Mouse (Mus musculus) spleen, postnatal 14 days (tissue): ENCODE measurements around the gene Myo9b.
"Not testable (repeated sequence)": the region's sequence is repeated elsewhere in the genome, so short reads cannot be mapped to it uniquely, and the experiment has no call there.

Experiments used
- DNase-seq, 2 experiments: peaks; one replicate each; pipeline ENCODE4 v3.0.0; 2021 to 2022; ENCODE audit warnings: low spot score in 2 of 2

Gene Myo9b

DNA sequence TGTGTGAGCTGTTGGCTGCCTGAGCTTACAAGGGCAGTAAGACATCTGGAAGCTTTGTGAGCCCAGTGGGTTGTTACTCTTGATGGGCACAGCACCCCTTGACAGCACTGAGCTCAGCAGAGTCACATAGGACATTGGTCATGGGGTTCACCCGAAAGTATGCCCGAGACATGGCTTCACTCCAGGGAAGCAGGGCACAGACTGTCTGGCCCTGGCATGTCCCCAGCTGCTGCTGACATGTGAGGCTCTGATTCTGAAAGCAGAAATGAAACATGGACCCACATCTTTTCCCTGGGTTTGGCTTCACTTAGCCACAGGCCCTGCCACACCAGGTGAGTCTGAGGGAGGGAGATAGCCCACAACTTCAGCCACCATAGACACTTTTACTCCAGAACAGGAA, 24.3 kb downstream of the Myo9b start:
- no peak for DNase-seq

DNA sequence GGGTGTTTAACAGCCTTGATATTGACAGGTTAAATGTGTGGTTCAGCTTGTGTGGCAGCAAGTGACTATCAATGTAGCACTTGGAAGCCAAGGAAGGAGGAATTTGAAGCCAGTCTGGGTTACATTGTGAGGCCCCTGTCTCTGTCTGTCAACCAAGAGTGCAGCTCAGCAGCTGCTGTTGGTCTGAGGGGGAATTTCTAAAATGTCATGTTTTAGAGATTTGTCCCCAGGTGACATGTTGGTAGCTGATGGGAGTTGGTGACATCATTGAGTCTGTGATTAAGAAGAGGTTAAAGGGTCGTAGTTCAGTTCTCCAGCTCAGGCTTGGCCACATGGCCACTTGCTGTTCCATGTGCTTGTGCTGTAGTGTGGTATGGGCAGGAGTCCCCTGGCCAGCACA, 24.9 kb downstream of the Myo9b start:
- no peak for DNase-seq

DNA sequence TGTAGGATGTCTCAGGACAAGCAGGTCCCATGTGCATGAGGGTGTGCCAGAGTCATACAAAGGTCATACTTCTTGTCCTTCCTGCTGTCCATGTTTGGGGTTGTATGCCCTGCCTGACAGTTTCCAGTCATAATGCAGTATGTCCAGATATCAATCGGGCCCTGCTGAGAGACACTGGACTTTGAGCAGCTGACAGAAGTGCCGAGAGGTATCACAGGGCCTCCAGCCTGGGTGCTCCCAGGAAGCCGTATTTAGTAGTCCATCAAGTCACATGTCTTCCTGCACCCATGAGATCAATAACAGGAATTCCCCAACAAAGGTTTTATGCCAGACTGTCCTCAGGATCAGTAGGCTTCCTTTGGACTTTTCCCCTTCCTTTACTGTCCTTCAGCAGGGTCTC, 27.2 kb downstream of the Myo9b start:
- no peak for DNase-seq

DNA sequence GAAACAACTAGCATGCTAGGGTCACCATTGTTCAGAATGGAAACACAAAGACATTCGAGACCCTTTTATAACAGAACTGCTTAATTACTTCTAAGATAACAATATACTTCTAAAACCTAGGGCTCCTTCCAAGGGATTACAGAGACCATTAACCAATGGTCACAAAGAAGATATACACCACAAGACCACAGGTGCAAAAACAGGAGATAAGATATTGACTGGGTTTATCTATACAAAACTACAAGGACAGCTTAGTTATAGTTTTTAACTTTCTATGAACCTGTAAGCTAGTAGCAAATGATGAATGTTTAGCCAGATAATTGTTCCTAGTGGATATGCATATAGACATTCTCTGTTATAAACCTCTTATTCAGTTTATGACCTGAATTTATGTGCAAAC, 30.3 kb downstream of the Myo9b start:
- DNase-seq = no peak

DNA sequence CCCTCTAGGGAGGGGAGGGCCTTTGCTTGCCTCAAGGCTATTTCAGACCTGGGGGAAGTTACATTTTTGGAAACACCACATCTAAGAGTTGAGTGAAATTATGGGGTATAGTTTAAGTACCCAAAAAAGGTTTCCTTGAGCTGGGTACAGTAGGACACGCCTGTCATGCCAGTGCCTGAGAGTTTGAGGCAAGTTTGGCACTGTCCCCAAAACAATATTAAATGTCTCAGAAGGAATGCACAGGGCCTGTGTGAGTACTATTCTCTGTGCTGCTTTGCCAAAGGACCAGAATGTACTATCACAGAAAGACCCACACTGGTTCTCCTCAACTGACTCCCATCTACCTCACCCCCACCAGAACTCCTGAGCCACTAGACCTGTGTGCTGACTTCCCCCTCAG, 31.1 kb downstream of the Myo9b start:
- no peak for DNase-seq

DNA sequence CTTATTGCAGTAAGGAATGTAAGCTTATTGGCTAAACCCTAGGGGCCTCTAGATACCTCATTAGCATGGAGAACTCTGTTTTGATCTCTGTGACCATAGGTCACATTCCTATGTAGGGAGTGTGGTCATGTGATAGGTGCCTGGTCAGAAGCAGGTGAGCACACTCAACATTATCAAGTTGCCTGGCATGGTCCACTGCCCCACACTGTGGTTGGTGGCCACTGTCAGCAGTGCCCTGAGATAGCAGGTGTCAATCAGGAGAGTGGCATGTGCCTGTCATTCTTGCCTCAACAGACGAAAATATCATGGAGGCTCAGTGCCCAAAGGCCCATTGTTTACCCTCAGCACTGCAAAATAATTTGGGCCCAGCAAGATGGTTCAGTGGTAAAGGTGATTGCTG, 33.5 kb downstream of the Myo9b start:
- no peak for DNase-seq

DNA sequence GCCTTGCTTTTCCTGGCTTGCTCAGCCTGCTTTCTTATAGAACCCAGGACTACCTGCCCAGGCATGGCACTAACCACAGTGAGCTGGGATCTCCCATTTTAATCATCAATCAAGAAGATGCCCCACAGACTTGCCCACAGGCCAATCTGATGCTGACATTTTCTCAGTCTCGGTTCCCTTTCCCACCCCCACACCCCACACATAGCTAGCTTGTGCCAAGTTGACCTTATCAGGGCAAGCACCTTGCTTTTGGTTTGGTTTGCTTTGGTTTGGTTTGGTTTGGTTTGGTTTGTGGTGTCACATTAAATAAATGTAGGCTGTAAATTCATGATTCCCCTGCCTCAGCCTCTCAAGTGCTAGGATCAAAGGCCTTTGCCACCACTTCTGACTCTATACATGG, 34.9 kb downstream of the Myo9b start:
- DNase-seq = no peak

DNA sequence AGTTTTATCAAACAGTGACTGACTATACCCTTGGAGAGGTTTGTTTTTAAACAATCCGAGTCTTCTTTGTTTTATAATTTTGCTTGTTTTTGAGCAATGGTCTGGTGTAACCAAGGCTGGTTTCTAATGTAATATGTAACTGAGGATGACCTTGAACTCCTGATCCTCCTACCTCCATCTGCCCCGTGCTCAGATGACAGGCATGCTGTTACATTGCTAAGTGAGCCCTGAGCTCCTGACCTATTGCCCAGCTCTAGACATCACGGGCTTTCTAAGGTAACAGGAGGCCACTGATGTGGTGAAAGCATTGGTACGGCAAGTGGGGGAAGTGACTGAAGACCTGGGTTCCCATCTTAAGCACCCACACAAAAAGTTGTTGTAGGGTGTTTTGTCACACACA, 35.4 kb downstream of the Myo9b start:
- DNase-seq = no peak

DNA sequence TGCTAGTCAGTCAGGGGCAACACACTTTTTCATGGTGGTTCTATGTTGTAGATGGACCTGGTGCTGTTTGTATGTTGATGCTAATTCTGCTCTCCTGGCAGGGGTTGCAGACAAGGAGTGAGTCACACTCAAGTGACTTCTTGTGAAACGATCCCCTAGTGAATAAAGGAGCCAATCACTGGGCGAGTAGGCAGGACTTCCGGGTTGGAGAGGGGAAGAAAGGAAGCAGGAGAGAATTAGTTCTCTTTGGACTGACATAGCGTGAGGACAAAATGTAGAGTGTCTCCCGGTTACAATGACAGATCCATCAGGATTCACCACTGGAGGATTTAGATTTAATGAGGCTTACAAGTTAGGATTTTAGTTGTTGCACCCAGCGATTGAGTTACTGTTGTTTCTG, 37.9 kb downstream of the Myo9b start:
- no peak for DNase-seq

DNA sequence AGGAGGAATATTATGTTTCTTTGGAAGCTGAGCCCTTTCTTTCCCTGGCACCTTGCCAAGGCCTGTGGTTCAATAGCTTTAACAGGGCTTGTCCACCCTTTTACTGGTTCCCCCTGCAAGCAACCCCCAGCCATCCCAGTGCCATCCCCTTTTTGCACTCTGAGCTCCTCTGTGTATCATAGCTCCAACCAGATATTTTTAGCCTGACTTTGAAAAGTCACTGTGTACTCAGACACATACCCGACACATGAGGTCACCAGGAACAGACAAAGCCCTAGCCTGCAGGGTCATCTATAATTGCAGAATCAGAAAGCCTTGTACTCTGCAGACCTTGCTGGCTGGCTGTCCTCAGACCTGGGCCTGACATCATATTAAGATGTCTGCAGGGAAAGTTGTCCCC, 40.2 kb downstream of the Myo9b start:
- DNase-seq = no peak

DNA sequence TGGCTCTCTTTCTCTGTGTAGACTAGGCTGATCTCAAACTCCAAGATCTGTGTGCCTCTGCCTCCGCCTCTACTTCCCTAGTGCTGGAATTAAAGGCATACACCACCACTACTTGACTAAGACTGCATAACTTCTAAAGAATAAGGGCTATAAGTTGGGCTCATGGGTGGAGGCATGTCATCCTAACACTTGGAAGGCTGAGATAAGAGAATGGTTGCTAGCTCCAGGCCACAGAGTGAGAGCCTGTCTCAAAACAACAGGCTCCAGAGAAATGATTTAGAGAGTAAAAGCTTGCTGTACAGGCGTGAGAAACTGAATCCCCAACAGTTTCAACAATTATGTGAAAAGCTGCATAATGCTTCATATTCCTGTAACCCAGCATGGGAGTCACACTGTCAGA, 41.4 kb downstream of the Myo9b start:
- no peak for DNase-seq

DNA sequence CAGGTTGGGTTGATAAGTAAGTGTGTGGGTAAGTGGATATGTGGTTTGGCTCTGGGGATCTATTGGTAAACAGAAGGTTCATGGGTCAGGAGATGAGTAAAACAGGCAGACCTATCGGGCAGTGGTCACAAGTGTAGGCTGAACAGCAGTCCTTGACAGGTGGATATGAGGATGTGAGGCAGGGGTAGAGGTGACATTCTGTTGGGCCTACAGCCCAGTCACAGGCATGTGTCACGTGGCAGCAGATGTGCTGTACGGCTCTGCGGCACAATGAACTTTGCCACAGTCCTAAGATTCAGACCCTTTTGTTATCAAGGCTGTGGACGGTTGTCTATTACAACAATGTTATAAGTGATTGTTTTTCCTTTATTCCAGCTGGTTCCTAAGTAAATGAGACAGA, 43.5 kb downstream of the Myo9b start:
- DNase-seq = no peak

DNA sequence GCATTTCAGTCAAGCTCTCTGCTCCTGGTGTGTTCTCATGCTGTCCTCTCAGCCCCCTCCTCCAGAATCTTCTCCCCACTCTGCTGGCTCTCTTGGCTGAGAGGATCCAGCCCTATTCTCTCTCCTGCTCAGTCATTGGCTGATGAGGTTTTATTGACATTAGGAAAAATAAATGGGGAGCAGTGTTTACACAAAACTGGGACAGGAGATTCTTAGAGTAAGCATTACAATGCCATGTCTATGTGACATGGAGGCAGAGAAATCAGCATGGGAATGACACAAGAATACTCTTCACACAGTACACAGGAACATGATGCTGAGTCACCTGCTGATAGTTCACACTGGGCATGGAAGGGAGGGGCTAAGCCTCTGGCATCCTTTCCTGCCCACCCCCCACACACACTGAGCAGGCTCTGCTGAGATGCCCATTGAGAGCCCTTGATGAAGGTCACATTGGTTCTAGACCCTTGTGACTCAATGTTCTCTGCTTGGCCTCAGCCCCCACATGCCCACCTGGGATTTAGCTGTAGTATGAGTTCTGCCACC, 44.0 kb downstream of the Myo9b start:
- no peak for DNase-seq

DNA sequence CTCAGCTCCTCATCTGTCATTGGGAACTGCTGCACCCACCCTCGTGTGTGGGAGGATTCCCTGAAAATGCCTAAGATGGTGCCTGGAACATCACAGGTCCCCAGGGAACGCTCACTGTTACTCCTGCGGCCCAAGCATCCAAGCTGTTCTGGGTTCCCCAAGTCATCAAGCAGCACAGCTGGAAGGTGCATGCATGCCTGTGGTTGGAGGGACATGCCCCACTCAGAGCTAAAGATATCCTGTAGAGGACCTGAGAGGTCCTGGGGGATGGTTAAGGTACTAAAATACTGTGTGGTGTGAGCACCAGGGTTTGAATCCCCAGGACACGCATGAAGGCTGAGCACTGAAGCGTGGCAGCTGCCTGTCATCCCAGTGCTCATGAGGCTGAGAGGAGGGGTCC, 46.1 kb downstream of the Myo9b start:
- DNase-seq = not testable (repeated sequence)

DNA sequence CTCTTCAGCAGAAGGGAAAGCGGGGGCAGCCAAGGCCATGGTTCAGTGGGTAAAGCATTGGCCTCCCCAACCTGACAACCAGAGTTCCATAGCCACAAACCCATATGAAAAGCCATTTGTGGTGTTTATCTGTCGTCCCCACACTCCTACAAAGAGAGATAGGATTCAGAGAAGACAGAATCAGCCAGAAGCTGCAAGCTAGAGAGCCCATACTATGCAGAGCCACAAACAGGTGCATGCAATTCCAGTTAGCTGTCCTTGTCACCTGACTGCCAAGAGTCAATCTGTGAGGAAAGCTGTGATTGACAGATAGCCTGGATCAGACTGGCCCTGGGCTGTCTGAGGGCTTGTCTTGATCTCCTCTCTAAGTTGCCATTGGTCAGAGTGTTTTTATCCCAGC, 47.2 kb downstream of the Myo9b start:
- not testable (repeated sequence) for DNase-seq

DNA sequence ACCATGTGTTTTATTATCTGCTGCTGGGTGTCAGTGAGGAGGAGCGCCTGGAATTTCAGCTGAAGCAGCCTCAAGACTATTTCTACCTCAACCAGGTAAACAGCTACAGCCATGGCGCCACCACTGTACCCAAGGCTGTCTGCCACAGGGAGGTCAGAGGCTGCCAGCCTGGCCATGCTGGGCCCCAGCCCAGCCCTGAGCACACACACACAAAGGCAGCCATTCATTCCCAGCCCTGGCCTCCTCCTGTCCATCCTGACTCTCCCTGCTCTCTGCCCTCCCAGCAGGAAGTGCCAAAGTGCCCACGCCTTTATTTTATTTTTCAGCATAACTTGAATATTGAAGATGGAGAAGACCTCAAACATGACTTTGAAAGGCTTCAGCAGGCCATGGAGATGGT, 50.4 kb downstream of the Myo9b start:
- no peak for DNase-seq

DNA sequence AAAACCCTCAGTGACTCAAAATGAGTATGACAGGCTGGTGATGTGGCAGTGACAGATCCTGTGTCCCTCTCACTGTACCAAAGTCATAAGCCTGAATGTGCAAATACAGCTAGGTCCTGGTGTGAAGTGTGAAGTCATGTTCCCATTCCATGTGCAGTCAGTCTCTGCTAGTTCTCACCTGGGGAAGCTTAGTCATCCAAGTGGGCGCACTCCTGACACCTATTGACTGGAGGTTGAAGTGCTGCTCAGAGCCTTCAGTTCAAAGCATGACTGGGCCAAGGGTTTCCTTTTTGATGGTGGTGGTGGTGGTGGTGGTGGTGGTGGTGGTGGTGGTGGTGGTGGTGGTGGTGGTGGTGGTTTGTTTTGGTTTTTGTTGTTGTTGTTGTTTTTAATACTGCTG, 52.3 kb downstream of the Myo9b start:
- DNase-seq = peak in 1 of 2 experiments; percentile 8

DNA sequence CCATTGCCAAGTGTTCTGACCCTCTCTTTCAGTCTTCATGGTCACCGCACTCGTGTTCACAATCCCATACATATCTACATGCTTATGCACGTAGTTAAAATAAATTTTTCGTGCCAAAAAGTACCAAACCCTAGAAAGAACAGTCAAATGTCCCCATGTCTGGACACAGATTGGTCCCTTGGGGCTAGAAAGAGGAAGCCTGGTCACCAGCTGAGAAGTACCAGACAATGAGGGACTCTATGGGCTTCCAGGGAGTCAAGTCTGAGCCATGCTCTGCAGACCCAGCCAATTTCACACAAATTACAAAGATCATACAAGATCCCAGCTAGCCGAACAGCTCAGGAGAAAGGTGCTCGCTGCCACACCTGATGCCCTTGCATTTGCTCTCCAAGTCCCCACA, 65.3 kb downstream of the Myo9b start:
- not testable (repeated sequence) for DNase-seq

DNA sequence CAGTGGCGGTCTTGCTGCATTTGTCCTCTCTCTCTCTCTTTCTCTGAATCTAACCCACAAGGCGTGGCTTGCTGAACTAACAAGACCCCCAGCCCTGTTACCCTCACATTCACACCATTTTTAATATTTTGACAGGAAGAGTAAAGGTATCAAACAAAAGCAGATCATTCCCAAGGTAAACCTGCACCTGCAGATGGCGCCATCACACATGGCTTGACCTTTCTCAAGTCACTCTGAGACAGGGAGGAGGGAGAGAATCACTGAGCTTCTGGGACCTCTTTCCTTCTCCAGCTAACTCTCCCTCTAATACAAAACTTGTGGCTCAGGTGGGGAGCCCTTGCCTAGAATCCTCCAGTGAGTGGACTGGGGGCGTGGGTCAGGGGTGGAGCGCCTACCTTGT, 68.1 kb downstream of the Myo9b start:
- DNase-seq = peak in 1 of 2 experiments; percentile 33

DNA sequence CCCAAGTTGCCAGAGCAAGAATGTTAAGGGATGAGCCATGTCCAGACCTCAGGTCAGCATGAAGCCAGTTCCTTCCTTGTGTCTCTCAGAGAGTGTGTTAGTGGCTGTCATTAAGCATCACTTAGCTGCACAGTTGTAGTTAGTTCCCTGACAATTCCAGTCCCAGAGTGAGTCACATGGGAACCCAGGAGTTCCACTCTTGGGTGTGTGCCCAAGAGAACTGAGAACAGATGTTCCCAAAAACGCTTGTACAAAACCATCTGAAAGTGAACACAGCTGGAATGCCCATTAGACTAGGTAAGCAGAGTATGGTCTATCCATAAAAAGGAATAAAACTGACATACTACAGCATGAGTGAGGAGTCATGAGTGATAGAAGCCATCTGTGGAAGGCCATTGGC, 74.1 kb downstream of the Myo9b start:
- no peak for DNase-seq

DNA sequence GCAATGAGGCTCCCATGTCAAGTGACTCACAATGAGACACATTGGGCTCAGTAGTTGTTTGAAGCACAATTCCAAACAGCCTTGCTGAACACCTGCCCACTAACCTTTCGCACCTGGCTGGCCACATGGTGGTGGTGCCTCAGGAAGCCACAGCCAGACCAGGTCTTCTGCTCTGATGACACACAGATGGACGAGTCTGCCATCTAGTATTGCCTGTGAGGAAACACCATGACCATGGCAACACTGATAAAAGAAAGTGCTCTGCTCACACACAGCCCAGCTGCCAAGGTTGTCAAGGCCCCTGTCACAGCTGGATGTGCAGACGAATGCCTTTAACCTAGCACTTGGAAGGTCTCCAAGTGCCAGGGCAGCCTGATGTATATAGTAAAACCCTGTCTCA, 78.6 kb downstream of the Myo9b start:
- no peak for DNase-seq

DNA sequence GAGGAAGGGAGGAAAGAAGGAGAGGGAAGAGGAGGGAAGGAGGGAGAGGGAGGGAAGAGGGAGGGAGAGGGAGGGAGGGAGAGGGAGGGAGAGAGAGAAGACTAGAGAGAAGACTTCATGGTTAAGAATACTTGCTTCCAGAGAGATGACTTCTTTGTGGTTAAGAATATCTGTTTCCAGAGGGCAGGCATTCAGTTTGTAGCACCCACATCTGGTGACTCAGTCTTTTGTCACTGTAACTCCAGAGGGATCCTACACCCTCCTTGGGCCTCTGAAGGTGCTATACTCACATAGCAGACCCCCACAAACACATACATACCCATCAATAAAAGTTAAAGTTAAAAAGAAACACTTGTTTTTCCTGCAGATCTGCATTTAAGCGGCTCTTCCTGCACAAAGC, 79.0 kb downstream of the Myo9b start:
- DNase-seq = no peak

DNA sequence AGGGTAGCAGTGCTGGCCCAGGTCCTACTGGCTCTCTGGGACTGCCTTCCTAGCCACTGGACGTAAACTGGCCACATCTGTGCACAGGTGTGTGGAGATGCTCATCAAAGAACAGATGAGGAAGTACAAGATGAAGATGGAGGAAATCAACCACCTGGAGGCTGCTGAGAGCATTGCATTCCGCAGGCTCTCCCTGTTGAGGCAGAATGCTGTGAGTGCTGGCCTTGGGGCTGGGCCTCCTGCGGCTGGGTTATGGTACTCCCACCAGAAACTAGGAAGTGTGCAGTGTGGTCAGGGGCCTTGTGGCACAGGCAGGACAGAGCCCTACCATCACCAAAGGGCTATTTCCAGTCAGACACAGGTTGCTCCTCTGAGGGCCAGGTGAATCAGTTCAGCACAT, 85.5 kb downstream of the Myo9b start:
- DNase-seq = no peak

DNA sequence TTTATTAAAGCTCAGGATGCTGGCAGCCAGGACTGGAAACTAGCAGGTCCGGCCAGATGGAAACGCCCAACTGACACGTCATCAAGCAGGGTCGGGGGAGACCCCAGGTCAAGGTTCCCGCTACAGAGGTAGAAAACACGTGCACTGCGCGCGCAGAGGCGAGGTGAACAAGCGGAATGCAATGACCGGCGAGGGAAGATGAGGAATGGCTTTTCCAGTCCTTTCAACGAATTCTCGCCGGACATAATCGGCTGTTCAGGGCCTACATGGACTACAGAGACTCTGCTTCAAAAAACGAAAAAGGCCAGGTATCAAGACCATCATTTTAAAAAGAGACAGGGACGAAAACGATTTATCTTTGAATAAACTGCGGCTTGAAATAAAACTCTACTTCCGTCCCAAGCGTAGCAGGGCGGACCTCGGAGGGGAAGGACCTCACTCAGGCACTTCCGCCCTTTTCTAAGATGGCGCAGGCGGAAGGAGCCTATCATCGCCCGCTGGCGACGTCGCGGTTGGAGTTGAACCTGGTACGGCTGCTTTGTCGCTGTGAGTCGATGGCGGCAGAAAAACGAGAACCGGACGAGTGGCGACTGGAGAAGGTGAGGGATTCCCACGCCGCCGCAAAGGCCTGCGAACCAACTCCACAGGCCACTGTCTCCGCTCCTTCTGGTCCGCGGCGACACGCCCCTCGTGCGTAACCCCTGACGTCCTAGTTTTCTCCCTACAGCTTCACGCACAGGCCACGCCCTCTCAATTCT, 94.4 kb downstream of the Myo9b start, which contains the start of gene Use1:
Gene Use1, plus strand, starts transcription at position 78 of the 758 bp plus-strand sequence.
- peak; percentile 74 to 83 for DNase-seq
